Mouse (Mus musculus): ENCODE data around the gene Gm17027. TPM values are rescaled to one million over a fixed set of nuclear protein-coding genes. Genes with fewer than 3 reads are reported as not detected.
"Not testable (repeated sequence)": the region's sequence is repeated elsewhere in the genome, so short reads cannot be mapped to it uniquely, and the experiment has no call there.

Gm17027 gene
- total RNA-seq (2021), result not detected

DNA sequence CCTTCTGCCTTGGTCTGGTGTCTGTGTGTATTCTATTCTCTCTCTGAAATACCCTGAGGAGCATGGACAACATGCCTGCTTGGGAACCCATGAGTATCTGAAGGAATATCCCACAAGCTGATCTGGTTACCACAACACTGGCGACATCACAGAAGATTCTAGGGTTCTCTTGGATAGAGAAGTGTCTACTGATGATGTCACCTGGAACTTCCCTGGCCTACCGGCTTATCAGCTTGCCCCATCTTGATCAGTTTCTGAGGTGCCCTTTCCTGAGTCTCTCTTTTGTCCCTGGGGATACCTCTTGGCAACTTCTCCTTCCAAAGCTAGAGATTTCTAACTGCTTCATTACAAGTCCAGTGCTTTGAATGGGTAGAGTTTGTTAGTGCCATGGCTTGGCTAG is at the start of gene Gm17027:
Gm17027 (minus strand) TSS at position 101 of the 400 bp plus-strand sequence.
- DNase-seq; intact Hi-C loops (cut with DNase I): not testable (repeated sequence)

DNA sequence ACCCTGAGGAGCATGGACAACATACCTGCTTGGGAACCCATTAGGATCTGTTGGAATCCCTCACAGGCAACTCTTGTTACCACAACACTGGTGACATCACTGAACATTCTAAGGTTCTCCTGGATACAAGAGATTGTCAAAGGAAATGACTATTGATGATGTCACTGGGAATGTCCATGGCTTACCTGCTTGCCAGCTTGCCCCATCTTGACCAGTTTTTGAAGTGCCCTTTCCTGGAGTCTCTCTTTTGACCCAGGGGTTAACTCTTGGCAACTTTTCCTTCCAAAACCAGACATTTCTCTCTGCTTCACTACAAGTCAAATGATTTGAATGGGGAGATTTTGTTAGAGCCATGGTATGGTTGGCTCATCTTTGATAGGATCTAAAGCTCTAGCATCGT is 28.3 kb upstream of the Gm17027 start, which contains the start of gene Gm3573:
Gm3573 (minus strand) TSS at position 101 of the 400 bp plus-strand sequence.
- intact Hi-C loops (cut with DNase I); DNase-seq: not testable (repeated sequence)

DNA sequence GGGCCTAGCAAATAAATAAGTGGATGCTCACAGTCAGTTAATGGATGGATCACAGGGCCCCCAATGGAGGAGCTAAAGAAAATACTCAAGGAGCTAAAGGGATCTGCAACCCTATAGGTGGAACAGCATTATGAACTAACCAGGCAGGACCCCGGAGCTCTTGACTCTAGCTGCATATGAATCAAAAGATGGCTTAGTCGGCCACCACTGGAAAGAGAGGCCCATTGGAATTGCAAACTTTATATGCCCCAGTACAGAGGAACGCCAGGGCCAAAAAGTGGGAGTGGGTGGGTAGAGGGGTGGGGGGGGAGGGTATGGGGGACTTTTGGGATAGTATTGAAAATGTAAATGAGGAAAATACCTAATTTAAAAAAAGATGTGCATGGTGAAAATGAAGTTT is 21.5 kb upstream of the Gm17027 start:
- intact Hi-C loops (cut with DNase I), result not testable (repeated sequence)

DNA sequence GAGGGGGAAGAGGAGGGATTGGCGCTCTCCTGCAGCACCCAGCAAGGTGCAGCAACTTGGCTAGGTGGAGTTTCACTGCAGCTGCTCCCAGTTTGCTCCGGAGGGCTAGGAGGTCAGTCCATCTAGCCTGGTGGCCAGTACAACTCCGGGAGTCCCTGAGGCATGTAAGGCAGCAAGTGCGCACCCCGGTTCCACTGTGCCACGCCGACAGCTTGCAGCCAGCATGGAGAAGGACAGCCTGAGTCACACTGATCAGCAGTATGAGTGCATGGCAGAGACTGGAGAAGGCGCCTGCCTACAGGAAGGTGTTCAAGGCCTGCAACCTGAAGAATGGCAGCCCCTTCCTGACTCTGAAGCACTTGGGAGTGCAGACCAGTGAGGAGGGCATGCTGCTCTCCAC is 27.9 kb downstream of the Gm17027 start:
- intact Hi-C loops (cut with DNase I), result not testable (repeated sequence)
- peak; percentile 1 for DNase-seq

More for the DNA sequence above, 21.5 kb upstream of the Gm17027 start:
- DNase-seq, result not testable (repeated sequence)

DNA sequence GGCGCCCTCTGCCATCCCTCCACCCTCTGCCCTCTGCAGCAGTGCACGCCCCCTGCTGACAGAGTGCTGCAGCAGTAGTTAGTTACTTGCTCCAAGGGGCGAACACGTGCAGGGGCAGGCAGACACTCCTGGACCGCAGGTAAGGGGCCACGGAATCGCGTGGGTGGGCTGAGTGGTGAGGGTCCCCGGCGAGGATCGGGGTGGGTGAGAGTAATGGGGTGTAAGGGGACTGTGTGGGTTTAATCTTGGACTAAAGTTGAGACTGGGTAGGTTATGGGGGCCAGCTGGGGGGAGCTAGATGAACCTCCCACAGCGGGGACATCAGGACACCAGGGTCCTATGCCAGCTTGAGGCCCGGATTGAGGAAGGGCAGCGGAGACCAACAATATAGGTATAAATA is 28.6 kb downstream of the Gm17027 start:
- intact Hi-C loops (cut with DNase I); DNase-seq: not testable (repeated sequence)

DNA sequence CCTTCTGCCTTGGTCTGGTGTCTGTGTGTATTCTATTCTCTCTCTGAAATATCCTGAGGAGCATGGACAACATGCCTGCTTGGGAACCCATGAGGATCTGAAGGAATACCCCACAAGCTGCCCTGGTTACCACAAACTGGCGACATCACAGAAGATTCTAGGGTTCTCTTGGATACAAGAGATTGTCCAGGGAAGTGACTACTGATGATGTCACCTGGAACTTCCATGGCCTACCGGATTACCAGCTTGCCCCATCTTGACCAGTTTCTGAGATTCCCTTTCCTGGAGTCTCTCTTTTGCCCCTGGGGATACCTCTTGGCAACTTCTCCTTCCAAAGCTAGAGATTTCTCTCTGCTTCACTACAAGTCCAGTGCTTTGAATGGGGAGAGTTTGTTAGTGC is 45.2 kb downstream of the Gm17027 start, which contains the start of gene Gm7951:
Gm7951 (minus strand) TSS at position 101 of the 400 bp plus-strand sequence.
- DNase-seq; intact Hi-C loops (cut with DNase I): not testable (repeated sequence)

Other genes with a start within 250 kb of the Gm17027 start
- gene 1700049E17Rik1, start 237.7 kb downstream of the Gm17027 start, total RNA-seq (2021), result not detected
- not detected for gene 1700024B05Rik, start 218.6 kb downstream of the Gm17027 start, total RNA-seq (2021)
- not detected for gene Gm6401, start 194.7 kb downstream of the Gm17027 start, total RNA-seq (2021)
- 1 to 10 TPM in 1 of 2 experiments, under 1 TPM in 1; 0.87 to 1.8 TPM for gene Gm3543, start 179.3 kb downstream of the Gm17027 start, total RNA-seq (2021)
- not detected for gene Gm7951, start 45.3 kb downstream of the Gm17027 start, total RNA-seq (2021)
- 1 to 10 TPM; 1.6 to 2.2 TPM for gene Gm3573, start 28.2 kb upstream of the Gm17027 start, total RNA-seq (2021)
- gene Gm17026, start 97.4 kb upstream of the Gm17027 start, total RNA-seq (2021), result not detected
- gene Gm9611, start 134.7 kb upstream of the Gm17027 start, total RNA-seq (2021), result not detected
- not detected for gene Gm7995, start 147.6 kb upstream of the Gm17027 start, total RNA-seq (2021)